22 mouse cellular contexts compared by ENCODE assay signal in the genomic region with DNA sequence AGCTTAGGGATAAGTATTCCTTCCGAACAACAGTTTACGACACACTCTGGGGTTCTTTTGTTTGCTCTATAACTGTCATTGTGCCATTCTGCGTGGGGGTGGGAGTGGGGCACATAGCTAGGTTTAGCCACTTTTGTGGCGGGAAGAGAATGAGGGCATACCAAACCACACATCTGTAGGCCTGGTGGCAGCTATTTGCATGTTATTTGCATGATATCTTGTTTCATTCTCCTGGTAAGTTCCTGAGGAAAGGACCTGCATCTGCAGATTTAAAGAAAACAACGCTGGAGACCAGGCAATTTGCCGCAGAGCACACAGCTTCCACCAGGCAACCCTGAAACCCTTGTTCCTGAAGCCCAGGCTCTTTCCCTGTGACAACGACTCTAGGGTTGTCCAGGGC. TPM values are rescaled to one million over a fixed set of nuclear protein-coding genes. Genes with fewer than 3 reads are reported as not detected.
"Had no signal": no experiment of that assay in that cellular context is flagged by ENCODE, and none has a peak within 500 bp of the region (broad histone marks: within the 10 kb centered on the region; RNA-seq: fewer than 3 reads in every experiment).

No protein-coding gene starts in this region.

- H3K4me1 ChIP-seq: intestine, embryonic 15.5 days; kidney, embryonic 15.5 days; limb, embryonic 15.5 days; megakaryocyte, embryonic 14.5 days had no signal

- H3K9ac ChIP-seq: intestine, embryonic 15.5 days; kidney, embryonic 15.5 days; limb, embryonic 15.5 days; liver, embryonic 14.5 days; liver, postnatal 0 days; lung, embryonic 14.5 days; midbrain, embryonic 13.5 days; neural tube, embryonic 13.5 days had no signal

- DNase-seq: kidney, adult 11 months; kidney, adult 8-10 months; kidney, postnatal 14 days; liver, postnatal 0 days; lung, embryonic 14.5 days; retina, postnatal 1 day; thymus, adult 18-20 months; thymus, postnatal 36 days had no signal

- H3K27me3 ChIP-seq: intestine, embryonic 15.5 days; limb, embryonic 15.5 days; midbrain, embryonic 13.5 days; neural tube, embryonic 13.5 days had no signal

- ATAC-seq: intestine, embryonic 15.5 days; liver, postnatal 0 days; lung, postnatal 0 days; midbrain, embryonic 13.5 days; midbrain, embryonic 16.5 days had no signal

- H3K4me2 ChIP-seq: intestine, embryonic 15.5 days; kidney, embryonic 15.5 days; limb, embryonic 15.5 days; liver, embryonic 11.5 days; lung, embryonic 14.5 days; midbrain, embryonic 13.5 days; neural tube, embryonic 13.5 days had no signal

- H3K4me3 ChIP-seq: intestine, embryonic 15.5 days; kidney, embryonic 15.5 days; limb, embryonic 15.5 days; megakaryocyte, embryonic 14.5 days; midbrain, embryonic 10.5 days; midbrain, embryonic 13.5 days; myocyte; neural tube, embryonic 13.5 days had no signal

- H3K27ac ChIP-seq: intestine, embryonic 15.5 days; kidney, embryonic 15.5 days; limb, embryonic 15.5 days; liver, embryonic 14.5 days; midbrain, embryonic 10.5 days; midbrain, embryonic 13.5 days; neural tube, embryonic 13.5 days had no signal

- H3K36me3 ChIP-seq: intestine, embryonic 15.5 days; kidney, embryonic 15.5 days; limb, embryonic 15.5 days; midbrain, embryonic 10.5 days; midbrain, embryonic 13.5 days; neural tube, embryonic 13.5 days had no signal

- H3K9me3 ChIP-seq: intestine, embryonic 15.5 days; kidney, embryonic 15.5 days; limb, embryonic 15.5 days; megakaryocyte, embryonic 14.5 days; midbrain, embryonic 10.5 days; midbrain, embryonic 13.5 days; neural tube, embryonic 13.5 days had no signal

RNA-seq across cellular contexts. Expression of a gene that starts 30.8 kb away (rescaled TPM):
- total RNA-seq: monocyte, adult 5-6 weeks; neutrophil, adult 5-6 weeks had no signal
- polyA plus RNA-seq: liver, embryonic 14.5 days; liver, postnatal 0 days; myocyte had no signal

RNA-seq across cellular contexts. Expression of a gene that starts 57.7 kb away (rescaled TPM):
- total RNA-seq: monocyte, adult 5-6 weeks; neutrophil, adult 5-6 weeks had no signal
